Mouse (Mus musculus) forebrain, embryonic 16.5 days (tissue): ENCODE measurements around the gene Prelid1. TPM values are rescaled to one million over a fixed set of nuclear protein-coding genes. Genes with fewer than 3 reads are reported as not detected.

Experiments
- ATAC-seq: fragments of 200-750 bp; cut with Nextera tagmentation; 2 replicates; pipeline ENCODE4 v1.8.0; 2017; ENCODE audit warnings: mild to moderate bottlenecking, moderate library complexity
- H3K27ac ChIP-seq: fragments of 300-500 bp; sonication (generic); 2 replicates; pipeline ENCODE4 v1.5.1; 2014; ENCODE audit warnings: low read length, control low read depth
- H3K27me3 ChIP-seq: fragments of 300-500 bp; sonication (generic); replicated peaks from 2 replicates; pipeline ENCODE4 v1.6.1; 2014; ENCODE audit warnings: low read length; ENCODE audit not compliant: control insufficient read depth, insufficient read depth
- H3K36me3 ChIP-seq: fragments of 300-500 bp; sonication (generic); 2 replicates; pipeline ENCODE4 v1.6.1; 2014; ENCODE audit not compliant: control insufficient read depth, insufficient read depth
- H3K4me1 ChIP-seq: fragments of 300-500 bp; sonication (generic); replicated peaks from 2 replicates; pipeline ENCODE4 v1.6.1; 2014; ENCODE audit warnings: low read length; ENCODE audit not compliant: control insufficient read depth, insufficient read depth
- H3K4me2 ChIP-seq: fragments of 300-500 bp; sonication (generic); 2 replicates; pipeline ENCODE4 v1.6.1; 2014; ENCODE audit warnings: mild to moderate bottlenecking, low read length, control low read depth
- H3K4me3 ChIP-seq: fragments of 300-500 bp; sonication (generic); replicated peaks from 2 replicates; pipeline ENCODE4 v1.5.1; 2014; ENCODE audit warnings: mild to moderate bottlenecking, low read length, control low read depth
- H3K9ac ChIP-seq: fragments of 300-500 bp; sonication (generic); replicated peaks from 2 replicates; pipeline ENCODE4 v1.6.1; 2014; ENCODE audit warnings: low read depth, low read length, control low read depth
- H3K9me3 ChIP-seq: fragments of 300-500 bp; sonication (generic); 2 replicates; pipeline ENCODE4 v1.6.1; 2016; ENCODE audit warnings: low read length; ENCODE audit not compliant: control insufficient read depth
- WGBS: fragments of 180-500 bp; shearing (Covaris S2); extraction: QIAGEN DNeasy Blood & Tissue Kit; methylation state at CpG from one replicate; pipeline ENCODE4 v1.1.7; 2014; 5-methylcytosine and 5-hydroxymethylcytosine counted together
- polyA plus RNA-seq: library from polyadenylated mRNA; unstranded; fragments of >200 nt; fragmentation: Nextera tagmentation; extraction: Ambion mirVana; gene quantifications from 2 replicates; pipeline ENCODE4 v1.2.1, GENCODE M21; 2015

The Prelid1 gene
- polyA plus RNA-seq, 1 experiment from 2014 or later = 303 TPM

- Histone ChIP-seq H3K27me3 (peaks cover 2% of the 10 kb centered on the region; the same call in 1 of the 2 replicates), H3K4me1 (no peaks in the 10 kb centered on the region), H3K36me3 (no peaks in the 10 kb centered on the region), H3K9ac (no peak overlapping the region), H3K4me3 (no peak overlapping the region), H3K9me3 (no peaks in the 10 kb centered on the region), H3K4me2 (no peak overlapping the region), H3K27ac (no peak overlapping the region)
- WGBS = 56% methylated on average over 5 of the region's 5 CpGs
- no peak for ATAC-seq
These were observed 51.4 kb downstream of the Prelid1 start for GRCm38 (mm10) chr13:55371740-55372139.

GRCm38 (mm10) chr13:55374206-55374924 lies 54.1 kb downstream of the Prelid1 start:
- ATAC-seq = no peak
- no peaks in the 10 kb centered on the region for H3K9me3 ChIP-seq
- H3K4me1 ChIP-seq = no peaks in the 10 kb centered on the region
- no peak overlapping the region for H3K9ac ChIP-seq
- 70% methylated on average over 6 of the region's 6 CpGs for WGBS
- H3K27me3 ChIP-seq = peaks cover 20% of the 10 kb centered on the region
- no peak overlapping the region for H3K27ac ChIP-seq
- H3K4me2 ChIP-seq = no peak overlapping the region
- H3K36me3 ChIP-seq = no peaks in the 10 kb centered on the region
- H3K4me3 ChIP-seq = no peak overlapping the region

Other genes with a start within 250 kb of the Prelid1 start
- 25.7 and 26.2 TPM in 2 replicates for gene Uimc1, start 220.2 kb upstream of the Prelid1 start, polyA plus RNA-seq
- gene Zfp346, start 215.2 kb upstream of the Prelid1 start, polyA plus RNA-seq = 22.7 and 26.3 TPM in 2 replicates
- gene Gm17617, start 187.0 kb upstream of the Prelid1 start, polyA plus RNA-seq = not detected in 2 replicates
- gene Fgfr4, start 167.9 kb upstream of the Prelid1 start, polyA plus RNA-seq = 0.67 and 1.4 TPM in 2 replicates
- gene Nsd1, start 110.7 kb upstream of the Prelid1 start, polyA plus RNA-seq = 52.4 and 53.1 TPM in 2 replicates
- 104 and 109 TPM in 2 replicates for gene Rab24, start 1.4 kb downstream of the Prelid1 start, polyA plus RNA-seq
- 22.1 and 23.9 TPM in 2 replicates for gene Mxd3, start 9.3 kb downstream of the Prelid1 start, polyA plus RNA-seq
- gene Lman2, start 42.3 kb downstream of the Prelid1 start, polyA plus RNA-seq = 56.3 and 59.7 TPM in 2 replicates
- 0.71 and 1.4 TPM in 2 replicates for gene Rgs14, start 49.2 kb downstream of the Prelid1 start, polyA plus RNA-seq
- 0.27 TPM in 1 of 2 replicates, not detected in the other for gene Slc34a1, start 77.7 kb downstream of the Prelid1 start, polyA plus RNA-seq
- 0.43 and 0.84 TPM in 2 replicates for gene Pfn3, start 94.7 kb downstream of the Prelid1 start, polyA plus RNA-seq
- not detected in 2 replicates for gene F12, start 106.3 kb downstream of the Prelid1 start, polyA plus RNA-seq
- 39.4 and 40.1 TPM in 2 replicates for gene Grk6, start 124.6 kb downstream of the Prelid1 start, polyA plus RNA-seq
- 4.1 and 4.3 TPM in 2 replicates for gene Prr7, start 143.8 kb downstream of the Prelid1 start, polyA plus RNA-seq
- 792 and 816 TPM in 2 replicates for gene Dbn1, start 167.6 kb downstream of the Prelid1 start, polyA plus RNA-seq
- gene Pdlim7, start 193.2 kb downstream of the Prelid1 start, polyA plus RNA-seq = 132 and 147 TPM in 2 replicates
- 3.1 and 4.6 TPM in 2 replicates for gene Dok3, start 208.8 kb downstream of the Prelid1 start, polyA plus RNA-seq
- 67.3 and 70.6 TPM in 2 replicates for gene Ddx41, start 216.2 kb downstream of the Prelid1 start, polyA plus RNA-seq